Mouse (Mus musculus) left cerebral cortex, adult 18-20 months (tissue): ENCODE results near the gene Rpf2. TPM values are rescaled to one million over a fixed set of nuclear protein-coding genes. Genes with fewer than 3 reads are reported as not detected.

ENCODE experiments used
- DNase-seq, 2 experiments: peaks; one replicate each; pipeline ENCODE4 v3.0.0; 2021 to 2022; ENCODE audit warnings: low spot score in 2 of 2, mixed read lengths in 1 of 2
- long read RNA-seq, 2 experiments: library from polyadenylated mRNA; stranded (forward); transcript quantifications; one replicate each; pipeline ENCODE4 v2.0.0; 2021
- total RNA-seq, 2 experiments: library from RNA; stranded (reverse); gene quantifications; 2 replicates each; pipeline ENCODE4 v1.2.3; 2021

Gene Rpf2
- 10 to 100 TPM; 18.2 to 18.4 TPM for total RNA-seq
- long read RNA-seq, experiment 1, transcript Rpf2-206 (10 exons, 1,296 nt) = major isoform, 15 of 20 reads
- long read RNA-seq, experiment 1, partial matches to known transcripts = 0 of 20 reads
- long read RNA-seq, experiment 1, other reads (novel, unspliced or antisense) = 3 of 20 reads
- long read RNA-seq, experiment 2, transcript Rpf2-206 (10 exons, 1,296 nt) = major isoform, 5 of 14 reads
- long read RNA-seq, experiment 2, partial matches to known transcripts = 0 of 14 reads
- long read RNA-seq, experiment 2, other reads (novel, unspliced or antisense) = 5 of 14 reads

DNA sequence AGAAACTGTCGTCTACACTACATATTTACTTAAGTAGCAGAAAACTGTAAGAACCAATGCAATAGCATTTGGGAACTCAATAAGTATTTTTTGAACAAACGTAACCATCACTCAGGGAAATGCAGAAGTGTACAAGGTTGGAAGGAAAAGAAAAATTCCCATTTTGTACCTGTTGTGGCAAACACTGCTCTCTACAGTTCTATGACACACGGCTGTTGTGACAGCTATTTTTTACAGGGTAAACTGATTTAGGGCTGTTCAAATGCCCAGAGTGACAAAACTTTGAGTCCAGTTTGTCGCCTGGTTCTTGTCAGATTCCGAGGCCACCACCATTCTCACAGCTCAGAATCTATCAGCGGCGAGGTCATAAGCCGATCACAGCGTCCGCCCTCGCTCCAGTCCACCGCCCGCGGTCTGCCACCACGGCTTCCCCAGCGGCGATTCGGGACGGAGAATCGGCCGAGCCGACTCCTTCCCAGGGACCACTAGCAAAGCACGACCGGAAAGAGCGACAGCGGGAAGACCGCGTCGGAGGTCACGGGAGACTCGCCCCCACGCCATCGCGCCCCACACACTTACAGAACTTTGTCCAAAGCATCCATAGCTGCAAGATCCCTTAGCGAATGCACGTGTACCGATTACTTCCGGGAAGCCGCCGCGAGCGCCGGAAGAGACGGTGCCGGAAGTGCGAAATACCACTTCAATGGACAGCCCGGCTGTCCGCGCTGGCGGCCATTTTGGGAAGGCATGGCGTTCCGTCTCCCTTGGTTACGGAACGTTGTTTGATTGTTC lies at the start of gene Rpf2:
Gene Rpf2 (minus strand): TSS at position 663 of the 792 bp plus-strand sequence.
- DNase-seq = peak; percentile 81 to 86

DNA sequence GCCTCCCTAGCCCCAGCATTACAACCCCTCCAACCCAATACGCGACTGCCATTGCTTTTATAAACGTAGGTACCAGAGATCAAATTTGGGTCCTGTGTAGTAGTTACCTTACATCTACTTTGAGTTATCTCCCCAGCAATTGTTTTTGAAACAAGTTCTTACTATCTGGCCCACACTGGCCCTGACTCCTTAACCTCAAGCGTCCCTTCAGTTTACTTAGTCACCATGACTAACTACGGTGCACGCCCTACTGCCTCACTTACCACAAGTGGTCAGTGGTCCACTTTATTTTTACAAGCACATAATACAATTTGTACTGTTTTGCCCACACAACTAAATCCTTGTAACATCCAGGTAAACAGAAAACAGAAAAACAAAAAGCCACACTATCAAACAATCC lies 45.8 kb upstream of the Rpf2 start:
- DNase-seq = no peak

- DNase-seq = no peak
Measured at GRCm38 (mm10) chr10:40286767-40287166, 39.9 kb upstream of the Rpf2 start.

DNA sequence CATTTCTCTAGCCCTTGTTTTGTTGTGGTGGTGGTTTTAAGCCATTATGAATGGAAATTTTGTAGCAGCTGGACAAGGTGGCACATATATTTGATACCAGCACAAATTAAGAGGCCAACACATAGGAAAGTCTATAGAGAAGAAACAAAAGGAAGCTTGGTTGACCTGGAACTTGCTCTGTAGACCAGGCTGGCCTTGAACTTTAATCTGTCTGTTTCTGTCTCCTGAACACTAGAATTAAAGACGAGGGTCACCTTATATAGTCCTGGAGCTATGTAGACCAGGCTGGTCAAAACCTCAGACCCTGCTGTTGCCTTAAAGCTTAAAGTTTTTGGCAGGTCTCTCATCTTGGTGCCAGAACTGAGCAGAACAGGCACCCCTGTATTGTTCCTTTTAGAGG lies 38.7 kb upstream of the Rpf2 start:
- no peak for DNase-seq

DNA sequence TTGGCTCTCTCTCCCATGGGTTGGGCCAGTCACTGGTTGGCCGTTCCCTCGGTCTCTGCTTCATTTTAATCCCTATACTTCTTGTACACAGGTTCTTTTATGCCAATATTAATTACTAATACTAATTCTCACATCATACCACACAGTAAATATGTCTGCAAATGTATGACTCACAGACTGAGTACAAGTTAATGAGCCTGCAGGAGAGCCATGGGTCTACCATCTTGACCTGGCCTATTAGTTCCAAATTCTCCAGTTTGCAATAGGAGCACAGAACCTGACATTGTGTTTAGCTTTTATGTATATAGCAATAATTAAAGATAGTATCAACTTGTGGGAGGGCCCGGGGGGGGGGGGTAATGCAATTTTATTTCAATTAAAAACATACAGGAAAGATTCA lies 38.2 kb upstream of the Rpf2 start:
- DNase-seq = no peak

DNA sequence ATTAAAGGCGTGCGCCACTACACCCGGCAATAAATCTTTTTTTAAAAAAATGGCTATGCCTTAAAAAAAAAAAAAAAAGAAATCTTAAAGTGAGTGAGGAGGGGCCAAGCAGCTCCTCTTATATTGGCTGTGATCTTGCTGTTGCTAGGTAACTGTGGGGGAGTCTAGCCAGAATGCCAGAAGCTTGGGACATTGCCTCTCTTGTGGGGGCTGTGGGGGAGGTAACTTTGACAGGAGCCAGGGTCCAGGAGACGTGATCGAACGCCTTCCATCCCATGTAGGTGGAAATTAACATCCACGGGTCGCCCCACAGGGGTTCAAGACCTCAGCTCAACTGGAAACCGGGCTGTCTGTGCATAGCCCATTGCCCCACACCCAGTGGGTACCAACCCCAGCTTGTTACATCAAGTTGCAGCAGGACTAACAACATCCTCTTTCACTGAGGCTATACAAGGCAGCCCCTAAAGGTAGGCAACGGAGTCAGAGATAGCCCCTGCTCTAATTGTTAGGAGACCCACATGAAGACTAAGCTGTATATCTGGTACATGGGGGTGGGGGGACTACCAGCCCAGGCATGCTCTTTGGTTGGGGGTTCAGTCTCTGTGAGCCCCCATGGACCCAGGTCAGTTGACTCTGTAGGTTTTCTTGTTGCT lies 37.5 kb upstream of the Rpf2 start:
- peak in 1 of 2 experiments; percentile 45 for DNase-seq

- no peak for DNase-seq
Measured at GRCm38 (mm10) chr10:40283636-40284035, 36.8 kb upstream of the Rpf2 start.

DNA sequence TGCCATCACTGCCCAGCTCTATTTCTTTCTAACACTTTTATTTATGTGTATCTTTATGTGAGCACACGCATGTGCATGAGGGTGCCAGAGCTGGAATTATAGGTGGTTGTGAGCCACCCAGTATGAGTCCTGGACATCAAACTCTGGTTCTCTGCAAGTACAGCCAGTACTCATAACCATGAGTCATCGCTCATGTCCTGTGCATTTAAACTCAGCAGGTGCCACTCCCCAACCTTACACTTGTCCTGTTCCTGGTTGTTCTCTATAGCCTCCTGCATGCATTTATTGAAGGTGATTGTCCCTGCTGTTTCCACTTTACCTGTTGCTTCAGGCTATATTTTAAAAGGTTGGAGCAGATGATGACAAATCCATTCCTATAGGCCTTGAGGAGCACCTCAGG lies 34.7 kb upstream of the Rpf2 start:
- no peak for DNase-seq

DNA sequence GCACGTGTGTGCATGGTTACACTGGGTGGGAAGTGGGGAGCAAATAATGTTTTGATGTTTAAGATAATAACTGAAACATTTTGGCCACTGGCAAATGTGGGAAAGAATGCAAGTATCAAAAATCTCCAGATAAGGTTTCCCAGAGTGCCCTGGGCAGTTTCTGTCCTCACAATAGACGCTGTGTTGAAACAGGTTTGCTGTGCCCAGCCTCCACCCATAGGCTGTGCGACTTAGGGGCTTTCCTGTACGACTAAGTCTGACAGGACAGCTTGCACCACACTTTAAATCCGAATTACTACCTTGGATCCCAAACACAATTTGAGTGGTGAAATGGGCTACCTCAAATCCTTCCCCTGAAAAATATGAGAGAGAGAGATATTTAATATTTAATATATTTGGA lies 31.5 kb upstream of the Rpf2 start:
- no peak for DNase-seq

DNA sequence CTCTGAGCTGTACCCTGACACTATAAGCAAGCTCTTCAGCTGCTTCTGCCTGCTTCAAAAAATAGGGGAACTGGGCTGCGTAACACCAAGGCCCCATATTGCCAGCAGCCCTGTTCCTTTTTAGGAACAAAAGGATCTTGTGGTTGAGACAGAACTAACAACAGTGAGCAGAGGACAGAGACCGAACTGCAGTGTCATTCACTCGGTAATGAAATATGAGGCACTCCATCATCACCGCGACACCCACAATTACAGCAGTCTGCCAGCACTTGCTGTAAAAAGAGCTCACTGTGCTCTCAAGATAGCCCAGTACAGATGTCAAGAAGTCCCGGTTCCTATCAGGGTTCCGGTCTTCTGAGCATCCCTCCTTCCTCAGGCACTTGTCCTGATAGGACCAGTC lies 29.2 kb upstream of the Rpf2 start:
- no peak for DNase-seq

DNA sequence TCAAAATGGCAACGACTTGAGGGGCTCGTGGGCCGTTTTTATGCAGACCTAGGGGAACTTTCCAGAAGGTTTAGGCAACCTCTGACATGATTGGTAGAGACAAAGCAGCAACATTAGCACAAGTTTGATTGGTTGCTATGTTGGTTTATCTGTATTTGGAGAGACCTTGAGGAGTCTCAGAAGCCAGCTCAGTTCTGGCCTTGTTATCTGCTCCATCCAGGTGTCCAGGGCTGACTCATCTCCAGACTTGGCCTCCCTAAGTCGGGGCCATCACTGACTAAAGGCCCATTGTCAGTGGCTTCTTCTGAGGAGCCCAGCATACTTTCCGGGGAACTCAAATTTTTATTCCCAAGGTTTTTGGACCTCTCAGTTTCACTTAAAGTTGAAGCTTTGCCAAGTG lies 27.1 kb upstream of the Rpf2 start:
- DNase-seq = no peak

GRCm38 (mm10) chr10:40271216-40271615 lies 24.4 kb upstream of the Rpf2 start:
- no peak for DNase-seq

DNA sequence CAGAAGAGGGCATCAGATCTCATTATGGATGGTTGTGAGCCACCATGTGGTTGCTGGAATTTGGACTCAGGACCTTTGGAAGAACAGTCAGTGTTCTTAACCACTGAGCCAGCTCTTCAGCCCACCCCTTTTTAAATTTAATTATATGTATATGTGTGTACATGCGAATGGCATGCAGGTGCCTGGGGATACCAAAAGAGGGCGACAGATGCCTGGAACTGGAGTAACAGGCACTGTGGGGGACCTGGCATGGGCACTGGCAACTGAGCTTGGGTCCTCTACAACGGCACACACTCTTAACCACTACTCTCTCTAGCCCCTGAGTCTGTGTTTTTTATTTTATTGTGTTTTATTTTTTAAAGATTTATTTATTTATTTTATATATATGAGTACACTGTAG lies 18.1 kb upstream of the Rpf2 start:
- no peak for DNase-seq

DNA sequence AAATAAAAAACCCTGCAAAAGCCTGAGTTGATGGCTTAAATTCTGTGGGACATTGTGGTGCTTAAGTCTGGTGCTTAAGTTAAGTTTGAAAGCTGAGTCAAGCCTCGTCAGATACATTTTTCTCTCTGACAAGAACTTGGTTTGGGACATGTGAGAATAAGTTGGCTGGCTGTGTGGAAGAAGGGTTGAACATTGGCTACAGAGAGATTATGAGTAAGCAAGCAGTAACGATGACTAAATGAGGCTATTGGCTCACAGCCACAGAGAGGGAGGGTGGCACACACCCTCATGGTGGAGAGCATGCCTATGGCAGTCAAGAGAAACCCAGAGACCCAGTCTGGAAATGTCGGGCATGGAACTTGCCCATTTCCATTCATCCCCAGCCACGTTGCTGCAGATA lies 16.9 kb upstream of the Rpf2 start:
- DNase-seq = no peak

GRCm38 (mm10) chr10:40262200-40262599 lies 15.4 kb upstream of the Rpf2 start:
- DNase-seq = no peak

- no peak for DNase-seq
Measured at GRCm38 (mm10) chr10:40260305-40260704, 13.5 kb upstream of the Rpf2 start.

DNA sequence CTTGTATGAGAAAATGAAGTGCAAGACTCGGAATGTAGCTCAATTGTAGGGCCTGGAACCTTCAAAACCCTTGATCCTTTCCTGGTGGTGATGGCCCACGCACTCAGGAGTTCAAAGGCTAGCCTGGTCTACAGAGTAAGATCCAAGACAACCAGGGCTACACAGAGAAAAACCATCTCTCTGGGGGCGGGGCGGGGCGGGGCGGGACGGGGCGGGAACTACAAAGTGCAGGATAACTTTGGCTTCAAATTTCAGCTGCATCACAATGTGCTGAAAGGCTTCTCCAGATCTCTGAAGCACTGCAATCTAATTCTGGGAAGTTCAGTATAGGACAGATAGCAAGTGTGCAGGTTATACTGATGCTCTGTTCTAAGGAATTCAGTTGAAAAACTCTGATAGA lies 12.7 kb upstream of the Rpf2 start:
- no peak for DNase-seq

GRCm38 (mm10) chr10:40258976-40259375 lies 12.1 kb upstream of the Rpf2 start:
- peak; percentile 45 to 48 for DNase-seq

GRCm38 (mm10) chr10:40258401-40258966 lies 11.6 kb upstream of the Rpf2 start:
- peak; percentile 36 to 42 for DNase-seq

DNA sequence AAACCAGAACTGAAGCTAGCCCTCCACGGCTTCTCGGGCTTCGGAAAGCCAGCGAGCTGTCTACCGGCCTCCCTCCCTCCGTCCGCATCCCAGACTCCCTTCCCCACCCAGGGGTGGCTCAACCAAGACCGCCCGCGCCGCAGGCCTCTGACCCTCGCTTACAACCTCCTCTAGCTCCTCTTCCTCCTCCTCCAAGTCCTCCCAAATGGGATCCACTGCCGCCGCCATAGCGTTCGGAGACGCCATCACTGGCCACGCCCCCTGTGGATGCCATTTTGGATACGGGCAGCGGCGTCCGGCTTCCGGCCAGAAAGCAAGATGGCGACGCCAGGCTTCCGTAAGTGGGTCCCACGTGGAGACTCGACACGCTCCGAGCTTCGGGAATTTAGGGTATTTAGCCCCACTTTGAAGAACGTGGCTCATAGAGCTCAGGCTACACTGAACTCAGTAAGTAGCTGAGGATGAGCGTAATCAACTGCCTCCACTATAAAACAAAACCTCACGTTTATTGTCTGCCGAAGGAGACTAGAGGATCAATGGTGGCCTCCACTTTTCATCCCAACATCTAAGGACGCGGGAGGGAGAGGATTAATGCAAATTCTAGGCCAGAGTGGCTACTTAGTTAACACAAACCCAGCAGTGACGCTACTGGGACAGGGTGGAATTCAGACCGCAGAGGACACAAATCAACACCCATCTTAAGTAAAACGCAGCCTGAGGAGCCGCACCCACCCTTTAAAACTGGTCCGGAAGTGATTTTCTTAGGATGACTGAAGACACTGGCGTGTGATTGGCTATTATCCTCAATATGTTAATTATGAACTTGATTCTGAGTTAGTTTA lies 10.8 kb upstream of the Rpf2 start, which contains the start of gene Gtf3c6:
Gene Gtf3c6 (minus strand): TSS at position 695 of the 842 bp plus-strand sequence.
- peak; percentile 94 to 96 for DNase-seq

DNA sequence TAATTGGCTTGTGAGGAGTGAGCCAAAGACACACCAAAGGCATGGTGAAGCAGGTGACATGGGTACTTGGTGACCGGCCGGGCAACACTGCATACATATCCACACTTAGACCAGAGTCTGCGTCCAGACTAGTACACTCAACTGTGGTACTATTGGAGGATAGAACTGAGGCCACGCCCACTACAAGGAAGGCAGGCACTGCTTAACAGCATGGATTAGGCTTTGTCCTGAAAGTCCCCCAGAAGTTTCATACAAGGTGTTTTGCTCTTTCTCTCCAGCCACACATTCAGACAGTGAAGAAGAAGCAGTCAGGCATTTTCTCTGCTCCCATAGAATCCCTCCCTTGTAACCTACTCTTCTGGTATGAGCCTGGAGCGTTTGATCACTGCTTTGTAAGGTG lies 9.9 kb upstream of the Rpf2 start:
- peak in 1 of 2 experiments; percentile 27 for DNase-seq
